Mouse (Mus musculus) thymus, adult 2 months (tissue): Measurements from ENCODE around the gene Best2. TPM values are rescaled to one million over a fixed set of nuclear protein-coding genes. Genes with fewer than 3 reads are reported as not detected.

Source experiments
- DNase-seq: peaks from one replicate; pipeline ENCODE4 v3.0.0; 2021
- H3K27ac ChIP-seq: fragments of 200-500 bp; 2 replicates; pipeline ENCODE4 v1.5.1; 2012; ENCODE audit warnings: low read length, control low read depth; ENCODE audit not compliant: control insufficient read depth, insufficient read depth
- H3K27me3 ChIP-seq: fragments of 200-500 bp; 2 replicates; pipeline ENCODE4 v1.6.1; 2012; ENCODE audit warnings: mild to moderate bottlenecking, low read length, moderate library complexity, mixed read lengths; ENCODE audit not compliant: control insufficient read depth, insufficient read depth
- H3K36me3 ChIP-seq: fragments of 200-500 bp; 2 replicates; pipeline ENCODE4 v1.6.1; 2012; ENCODE audit warnings: mild to moderate bottlenecking, low read length, moderate library complexity; ENCODE audit not compliant: control insufficient read depth, insufficient read depth
- H3K4me1 ChIP-seq: fragments of 200-500 bp; replicated peaks from 2 replicates; pipeline ENCODE4 v1.6.1; 2012; ENCODE audit warnings: low read length; ENCODE audit not compliant: control insufficient read depth, insufficient read depth
- H3K4me3 ChIP-seq: fragments of 200-500 bp; 2 replicates; pipeline ENCODE4 v1.5.1; 2012; ENCODE audit warnings: mild to moderate bottlenecking, low read length, control low read depth, moderate library complexity; ENCODE audit not compliant: control insufficient read depth, insufficient read depth
- CTCF ChIP-seq: fragments of 200-500 bp; IDR thresholded peaks from 2 replicates; pipeline ENCODE4 v1.5.1; 2012; ENCODE audit warnings: mild to moderate bottlenecking, control low read depth, low read length, moderate library complexity, borderline replicate concordance; ENCODE audit not compliant: control insufficient read depth, poor library complexity, insufficient read depth; ENCODE audit errors: extremely low read depth
- POLR2A ChIP-seq: fragments of 200-500 bp; IDR thresholded peaks from 2 replicates; pipeline ENCODE4 v1.6.1; 2012; ENCODE audit warnings: mild to moderate bottlenecking, low read length, control low read depth, moderate library complexity; ENCODE audit not compliant: control insufficient read depth, poor library complexity, insufficient read depth; ENCODE audit errors: extremely low read depth
- WGBS: fragments of 180-500 bp; shearing (Covaris S2); methylation state at CpG from one replicate; pipeline ENCODE4 v1.1.7; 2018; 5-methylcytosine and 5-hydroxymethylcytosine counted together
- polyA plus RNA-seq: library from polyadenylated mRNA; depleted of rRNA; stranded (reverse); fragments of >200 nt; gene quantifications from 2 replicates; pipeline ENCODE4 v1.2.3, GENCODE M21; 2012

Best2 gene
- polyA plus RNA-seq, 1 experiment, result 0.67 TPM

- H3K4me1 ChIP-seq, result peaks cover 24% of the 10 kb centered on the region
- 2% methylated on average over 61 of the region's 61 CpGs for WGBS
- peak; percentile 95 for DNase-seq
- H3K36me3 ChIP-seq, result no peaks in the 10 kb centered on the region
- peak overlapping the region; percentile 79 for H3K27ac ChIP-seq
- 0 out of 2 replicates have a peak, but pooled peaks have one; percentile 8 for TF ChIP-seq CTCF
- peak; percentile 44; the same call in 1 of the 2 replicates for TF ChIP-seq POLR2A
- no peaks in the 10 kb centered on the region for H3K27me3 ChIP-seq
- peak overlapping the region; percentile 79 for H3K4me3 ChIP-seq
These were observed 38.1 kb downstream of the Best2 start for GRCm38 (mm10) chr8:84976031-84976762.

GRCm38 (mm10) chr8:84975434-84975833 lies 38.9 kb downstream of the Best2 start:
- H3K27ac ChIP-seq, result no peak overlapping the region; the same call in 1 of the 2 replicates
- DNase-seq, result peak; percentile 84
- H3K4me1 ChIP-seq, result peaks cover 20% of the 10 kb centered on the region
- H3K4me3 ChIP-seq, result no peak overlapping the region
- H3K36me3 ChIP-seq, result no peaks in the 10 kb centered on the region
- TF ChIP-seq POLR2A, result no peak
- peak; percentile 26; the same call in 1 of the 2 replicates for TF ChIP-seq CTCF
- H3K27me3 ChIP-seq, result no peaks in the 10 kb centered on the region
- WGBS, result 38% methylated on average over 7 of the region's 7 CpGs

- DNase-seq, result no peak
- no peaks in the 10 kb centered on the region for H3K36me3 ChIP-seq
- 69% methylated on average over 8 of the region's 8 CpGs for WGBS
- peaks cover 17% of the 10 kb centered on the region for H3K4me1 ChIP-seq
- no peak overlapping the region for H3K27ac ChIP-seq
- no peak overlapping the region for H3K4me3 ChIP-seq
- no peaks in the 10 kb centered on the region for H3K27me3 ChIP-seq
- no peak for TF ChIP-seq POLR2A
- TF ChIP-seq CTCF, result no peak
These were observed 39.7 kb downstream of the Best2 start for GRCm38 (mm10) chr8:84974543-84975142.

- DNase-seq, result peak; percentile 54
- 82% methylated on average over 4 of the region's 4 CpGs for WGBS
- Histone ChIP-seq H3K4me3 (no peak overlapping the region), H3K4me1 (peaks cover 15% of the 10 kb centered on the region), H3K27me3 (no peaks in the 10 kb centered on the region), H3K36me3 (no peaks in the 10 kb centered on the region), H3K27ac (no peak overlapping the region)
- TF ChIP-seq CTCF, result no peak
- no peak for TF ChIP-seq POLR2A
These were observed 40.4 kb downstream of the Best2 start for GRCm38 (mm10) chr8:84973803-84974542.

GRCm38 (mm10) chr8:84973079-84973478 lies 41.3 kb downstream of the Best2 start:
- WGBS, result 100% methylated on average over 1 of the region's 1 CpGs
- Histone ChIP-seq H3K4me3 (no peak overlapping the region), H3K4me1 (peaks cover 18% of the 10 kb centered on the region), H3K36me3 (no peaks in the 10 kb centered on the region), H3K27me3 (no peaks in the 10 kb centered on the region), H3K27ac (no peak overlapping the region)
- DNase-seq, result no peak
- no peak for TF ChIP-seq POLR2A
- TF ChIP-seq CTCF, result no peak

GRCm38 (mm10) chr8:84970913-84971312 lies 43.4 kb downstream of the Best2 start:
- Histone ChIP-seq H3K4me1 (peaks cover 27% of the 10 kb centered on the region), H3K27me3 (no peaks in the 10 kb centered on the region), H3K36me3 (no peaks in the 10 kb centered on the region), H3K27ac (no peak overlapping the region), H3K4me3 (no peak overlapping the region)
- TF ChIP-seq POLR2A, result no peak
- TF ChIP-seq CTCF, result no peak
- WGBS, result 90% methylated on average over 5 of the region's 5 CpGs
- DNase-seq, result no peak
